Mouse (Mus musculus) C2C12 (cell line): ENCODE data around the gene Slitrk4. TPM values are rescaled to one million over a fixed set of nuclear protein-coding genes. Genes with fewer than 3 reads are reported as not detected.

Experiments
- H3K27me3 ChIP-seq: one replicate; pipeline ENCODE4 v1.6.1; 2011; ENCODE audit not compliant: control insufficient read depth, insufficient read depth, insufficient read length
- H3K36me3 ChIP-seq: one replicate; pipeline ENCODE4 v1.6.1; 2011; ENCODE audit not compliant: control insufficient read depth, insufficient read depth
- H3K4me3 ChIP-seq: one replicate; pipeline ENCODE4 v1.5.1; 2011; ENCODE audit warnings: mild to moderate bottlenecking, control low read depth; ENCODE audit not compliant: poor library complexity, insufficient read depth, severe bottlenecking
- H3K79me2 ChIP-seq: one replicate; pipeline ENCODE4 v1.6.1; 2011; ENCODE audit not compliant: control insufficient read depth, insufficient read depth
- H3K79me3 ChIP-seq: one replicate; pipeline ENCODE4 v1.6.1; 2011; ENCODE audit warnings: low read depth, control low read depth
- H3ac ChIP-seq: one replicate; pipeline ENCODE3; 2011; ENCODE audit warnings: low read depth; ENCODE audit not compliant: control insufficient read depth, insufficient read length
- CEBPB ChIP-seq: IDR thresholded peaks from one replicate; pipeline ENCODE4 v1.6.1; 2011; ENCODE audit warnings: low read depth, mild to moderate bottlenecking, control low read depth, moderate library complexity
- CTCF ChIP-seq: IDR thresholded peaks from one replicate; pipeline ENCODE4 v1.5.1; 2011; ENCODE audit not compliant: control insufficient read depth, insufficient read depth, insufficient read length
- FOSL1 ChIP-seq: IDR thresholded peaks from one replicate; pipeline ENCODE4 v1.8.0; 2011; ENCODE audit warnings: mild to moderate bottlenecking, low read length; ENCODE audit not compliant: poor library complexity, insufficient read depth, severe bottlenecking
- MAX ChIP-seq: IDR thresholded peaks from one replicate; pipeline ENCODE4 v1.6.1; 2011; ENCODE audit warnings: mild to moderate bottlenecking, control low read depth
- MYOG ChIP-seq: IDR thresholded peaks from one replicate; pipeline ENCODE4 v1.6.1; 2011; ENCODE audit not compliant: control insufficient read depth, insufficient read length; ENCODE audit errors: extremely low read depth
- USF1 ChIP-seq: IDR thresholded peaks from one replicate; pipeline ENCODE4 v1.6.1; 2011; ENCODE audit warnings: low read depth, mild to moderate bottlenecking, control low read depth, moderate library complexity
- polyA plus RNA-seq: library from polyadenylated mRNA; unstranded; fragments of >200 nt; fragmentation: generic; extraction: Trizol; gene quantifications from one replicate; pipeline ENCODE4 v1.2.1, GENCODE M21; 2012; ENCODE audit warnings: missing spikeins

The Slitrk4 gene
- polyA plus RNA-seq, 1 experiment: not detected

DNA sequence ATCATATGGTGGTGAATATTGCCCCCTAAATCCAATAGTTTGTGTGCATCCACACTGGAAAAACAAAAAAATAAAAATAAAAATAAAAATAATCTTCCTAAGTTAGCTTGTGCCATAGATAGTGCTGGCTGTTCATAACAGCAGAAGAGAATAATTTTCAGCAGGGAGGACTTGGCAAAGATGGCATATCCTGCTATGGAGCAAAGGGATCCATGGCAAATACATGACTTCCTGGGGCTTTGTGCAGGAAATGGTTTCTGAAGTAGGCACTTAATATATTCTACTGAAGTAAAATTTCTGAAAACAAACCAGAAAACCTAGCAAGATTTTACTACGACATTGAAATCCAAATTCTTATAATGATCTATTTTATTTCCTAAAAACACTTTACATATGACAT, 13.3 kb downstream of the Slitrk4 start:
- Histone ChIP-seq H3K79me2 (no peaks in the 10 kb centered on the region), H3K27me3 (no peaks in the 10 kb centered on the region), H3ac (no peak overlapping the region), H3K79me3 (no peaks in the 10 kb centered on the region), H3K36me3 (no peaks in the 10 kb centered on the region), H3K4me3 (no peak overlapping the region)
- no peak for TF ChIP-seq MYOG
- no peak for TF ChIP-seq CTCF
- TF ChIP-seq CEBPB: no peak
- no peak for TF ChIP-seq FOSL1
- TF ChIP-seq USF1: no peak
- no peak for TF ChIP-seq MAX

Other genes starting within 250 kb of the Slitrk4 start
- gene Gm6760, start 124.8 kb downstream of the Slitrk4 start, polyA plus RNA-seq: not detected
- 1.8 TPM for gene 3830417A13Rik, start 103.4 kb downstream of the Slitrk4 start, polyA plus RNA-seq